Mouse (Mus musculus) embryo, embryonic 9.5 days (tissue): ENCODE measurements around the gene Akap5.

ENCODE experiments used
- DNase-seq: peaks from one replicate; pipeline ENCODE4 v3.0.0-alpha.2; 2017; ENCODE audit errors: extremely low spot score

Gene Akap5

DNA sequence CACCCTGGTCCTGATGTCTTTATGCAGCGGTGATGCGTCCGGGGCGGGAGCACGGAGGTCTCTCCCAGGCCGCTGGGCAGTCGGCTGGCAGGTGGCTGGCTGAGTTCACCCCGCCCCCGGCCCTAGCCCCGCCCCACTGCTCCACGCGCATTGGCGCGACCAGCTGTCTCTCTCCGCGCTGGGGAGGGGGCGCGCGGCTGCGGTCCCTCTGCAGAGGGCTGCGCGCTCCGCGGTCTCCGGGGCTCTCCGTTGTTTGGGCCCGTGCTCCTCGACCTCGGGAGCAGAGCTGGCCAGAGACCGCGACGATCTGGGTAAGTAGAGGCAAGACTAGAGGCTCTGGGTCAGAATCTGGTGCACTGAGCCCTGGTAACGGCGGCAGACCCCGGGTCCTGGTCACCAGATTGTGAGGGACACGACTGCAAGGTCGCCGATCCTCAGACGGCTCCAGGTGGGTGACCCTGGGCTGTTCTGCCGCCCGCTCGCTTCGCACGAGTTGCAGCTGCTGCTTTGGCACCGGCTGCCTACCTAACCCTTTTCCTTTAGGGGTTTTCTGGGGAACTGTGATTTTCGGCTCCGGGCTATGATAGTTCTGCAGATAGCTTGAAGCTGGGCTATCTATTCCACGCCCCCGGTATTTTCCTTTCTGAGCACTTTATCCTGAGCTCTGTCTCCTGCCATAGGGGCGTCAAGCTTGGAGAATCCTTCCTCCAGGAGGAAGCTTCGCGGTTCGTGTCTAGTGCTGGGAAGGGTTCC is at the start of gene Akap5:
Gene Akap5 (plus strand): TSS at position 213 of the 753 bp plus-strand sequence.
- peak; percentile 90 for DNase-seq

DNA sequence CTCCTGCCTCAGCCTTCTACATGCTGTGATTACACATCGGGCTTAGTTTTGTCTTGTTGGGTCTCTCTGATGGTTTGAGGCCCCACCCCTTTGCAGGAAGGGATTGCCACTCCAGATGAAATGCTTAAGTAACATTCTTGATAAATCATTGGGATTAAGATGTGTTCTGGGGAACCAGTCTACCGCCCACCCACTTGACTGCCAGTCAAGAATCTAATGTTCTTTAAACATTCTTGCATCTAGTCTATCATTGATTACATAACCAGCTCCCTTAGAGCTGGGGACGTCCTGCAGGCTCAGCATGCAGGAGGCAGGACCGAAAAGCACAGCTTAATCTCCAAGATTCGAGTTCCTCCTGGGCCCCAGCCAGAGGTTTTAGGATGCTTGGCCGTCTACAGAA is 46.5 kb upstream of the Akap5 start:
- DNase-seq, result no peak

DNA sequence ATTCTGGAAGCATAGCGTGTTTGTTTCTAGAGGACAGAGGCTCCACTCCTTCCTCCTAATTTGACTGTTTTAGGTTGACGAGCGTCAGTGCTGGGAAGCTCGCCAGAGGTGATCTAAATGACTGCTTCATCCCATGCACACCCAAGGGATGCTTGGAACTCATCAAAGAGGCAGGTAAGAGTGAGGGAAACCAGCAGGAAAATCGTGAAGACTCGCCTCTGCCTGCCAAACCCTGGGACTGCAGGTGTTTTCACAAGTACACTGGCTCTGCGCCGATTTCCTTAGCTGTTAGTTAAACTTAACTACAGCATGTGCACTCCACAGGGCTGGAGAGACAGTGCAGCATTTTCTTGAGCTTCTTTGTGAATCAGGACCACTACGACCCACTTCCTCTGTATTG is 44.1 kb upstream of the Akap5 start:
- DNase-seq, result no peak

DNA sequence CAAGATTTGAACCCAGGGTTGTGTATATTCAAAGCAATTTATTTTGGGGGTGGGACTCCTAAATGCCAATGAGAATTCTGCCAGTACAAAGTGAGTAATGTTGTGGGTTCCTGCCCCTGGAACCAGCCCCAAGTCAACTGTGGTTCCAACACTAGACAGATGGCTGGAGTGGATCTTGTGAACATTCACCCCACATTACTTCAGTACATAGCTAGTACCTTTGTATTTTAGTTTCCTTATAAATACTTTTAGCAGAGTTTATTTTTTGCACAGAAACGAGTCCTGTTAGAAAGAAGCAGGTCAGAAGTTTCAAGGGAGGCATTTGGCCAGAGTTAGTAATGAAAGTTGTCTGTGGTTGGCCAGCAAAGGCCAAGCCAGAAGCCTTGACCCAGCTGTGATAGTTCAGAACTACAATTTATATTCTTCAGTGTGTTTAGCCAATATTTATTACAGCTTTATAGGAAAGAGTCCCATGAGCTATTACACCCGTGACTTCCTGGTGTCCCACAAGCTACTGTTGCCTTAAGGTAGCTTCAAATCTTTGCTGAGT is 43.5 kb upstream of the Akap5 start:
- DNase-seq, result no peak

DNA sequence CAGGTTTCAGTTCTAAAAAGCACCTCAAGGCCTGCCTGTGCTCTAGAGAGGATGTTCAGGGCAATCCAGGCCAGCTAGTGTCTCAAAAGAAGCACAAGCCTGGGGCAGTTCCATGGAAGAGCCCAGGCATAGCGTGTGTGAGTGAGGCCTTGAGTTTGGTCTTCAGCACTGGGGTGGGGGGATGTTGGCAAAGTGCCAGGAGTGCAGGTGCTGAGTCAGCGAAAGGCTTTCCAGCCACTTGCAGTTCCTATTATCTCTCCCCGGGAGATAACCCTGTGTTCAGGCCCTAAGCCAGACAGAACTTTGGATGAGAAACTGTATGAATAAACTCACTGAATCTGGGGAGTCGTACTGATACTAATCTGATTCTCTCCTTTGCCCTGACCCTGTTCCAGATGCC is 42.6 kb upstream of the Akap5 start:
- no peak for DNase-seq

DNA sequence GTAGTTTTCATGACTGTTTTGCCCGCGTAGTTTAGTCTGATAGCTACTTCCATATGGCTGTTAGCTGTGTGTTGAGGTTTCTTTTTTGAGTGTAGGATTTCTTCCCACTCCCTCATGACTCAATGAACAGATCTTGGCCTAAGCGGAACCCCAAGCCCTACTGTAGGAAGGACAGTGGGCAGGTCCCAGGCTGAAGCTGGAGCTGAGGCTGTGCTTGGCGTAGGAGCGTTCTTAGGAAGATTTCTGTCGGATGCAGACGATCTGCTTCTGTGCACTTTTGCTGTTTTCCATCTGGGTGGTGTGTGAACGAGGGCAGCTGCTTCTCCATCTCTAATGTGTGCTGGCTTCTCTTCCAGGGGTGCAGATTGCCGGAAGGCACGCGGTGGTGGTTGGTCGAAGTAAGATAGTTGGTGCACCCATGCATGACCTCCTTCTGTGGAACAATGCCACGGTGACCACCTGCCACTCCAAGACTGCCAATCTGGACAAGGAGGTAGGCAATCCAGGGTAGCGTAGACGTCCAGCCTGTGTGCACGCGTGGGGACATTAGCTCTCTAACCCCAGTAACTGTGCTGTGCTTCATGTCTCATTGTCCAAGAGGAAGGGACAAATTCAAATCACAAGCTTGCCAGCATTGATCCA is 42.0 kb upstream of the Akap5 start:
- no peak for DNase-seq

DNA sequence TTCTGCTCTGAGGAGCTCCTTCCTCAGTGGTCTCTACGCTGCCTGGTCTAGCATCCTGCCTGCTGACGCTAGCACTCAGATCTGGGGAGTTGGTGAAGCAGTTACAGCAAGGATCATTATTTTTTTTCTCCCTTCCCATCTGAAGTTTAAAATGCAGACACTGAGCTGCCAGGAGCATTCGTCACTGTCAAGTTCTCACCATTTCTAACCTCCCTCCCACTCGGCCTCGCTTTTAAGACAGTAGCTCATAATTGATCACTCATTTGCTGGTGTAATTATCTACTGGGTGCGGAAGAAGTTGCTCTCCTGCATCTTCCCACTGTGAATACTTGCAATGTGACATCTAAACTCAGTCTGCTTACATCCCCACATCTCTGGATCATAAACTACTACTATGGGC is 39.3 kb upstream of the Akap5 start:
- no peak for DNase-seq

DNA sequence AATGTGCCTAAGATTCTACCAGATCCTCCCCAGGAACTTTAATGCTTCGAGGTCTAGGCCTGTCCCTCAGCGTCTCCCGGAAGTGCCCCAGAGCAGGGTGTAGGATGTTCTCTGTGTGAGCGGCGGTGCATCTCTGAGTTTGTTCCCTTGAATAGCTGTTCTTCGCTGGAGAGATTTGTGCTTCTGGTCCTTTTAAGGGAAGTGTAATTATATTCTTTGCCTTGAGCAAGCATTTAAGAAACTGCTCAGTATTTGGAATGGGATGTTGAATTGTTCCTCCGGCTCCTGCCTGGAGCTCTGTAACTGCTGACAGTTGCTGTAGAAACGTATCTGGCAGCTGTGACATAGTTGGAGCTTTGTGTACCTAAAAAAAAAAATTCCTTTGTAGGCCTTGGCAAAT is 36.7 kb upstream of the Akap5 start:
- no peak for DNase-seq

DNA sequence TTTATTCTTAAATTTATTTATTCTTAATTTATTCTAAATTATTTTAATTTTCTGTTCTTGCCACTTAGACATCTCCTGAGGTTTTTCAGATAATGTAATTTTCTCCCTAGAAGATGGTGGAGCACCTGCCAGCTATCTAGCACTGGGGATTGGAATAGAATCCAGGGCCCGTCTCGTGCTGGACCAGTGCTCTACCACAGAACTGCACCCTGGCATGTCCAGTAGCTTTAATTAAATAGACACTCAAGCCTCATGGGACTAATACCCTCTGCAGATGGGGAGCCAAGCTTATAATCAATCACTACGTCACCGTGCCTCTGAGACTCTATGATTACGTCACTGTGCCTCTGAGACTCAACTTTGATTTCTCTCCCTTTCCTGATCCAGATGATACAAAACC is 36.2 kb upstream of the Akap5 start:
- DNase-seq, result no peak

DNA sequence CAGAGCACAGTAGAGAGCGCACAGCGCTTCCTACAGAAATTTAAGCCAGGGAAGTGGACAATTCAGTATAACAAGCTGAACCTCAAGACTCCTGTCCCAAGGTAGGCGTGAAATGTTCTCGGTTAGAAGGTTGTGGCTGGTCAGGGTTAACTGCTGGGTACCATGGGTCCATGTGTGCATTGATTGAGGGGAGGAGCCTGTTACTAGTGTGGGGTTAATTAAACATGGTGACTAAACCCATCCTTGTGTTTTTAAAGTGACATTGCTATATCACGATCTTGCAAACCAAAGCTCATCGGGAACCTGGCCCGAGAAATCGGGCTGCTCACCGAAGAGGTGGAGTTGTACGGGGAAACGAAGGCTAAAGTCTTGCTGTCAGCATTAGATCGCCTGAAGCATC is 35.3 kb upstream of the Akap5 start:
- no peak for DNase-seq

DNA sequence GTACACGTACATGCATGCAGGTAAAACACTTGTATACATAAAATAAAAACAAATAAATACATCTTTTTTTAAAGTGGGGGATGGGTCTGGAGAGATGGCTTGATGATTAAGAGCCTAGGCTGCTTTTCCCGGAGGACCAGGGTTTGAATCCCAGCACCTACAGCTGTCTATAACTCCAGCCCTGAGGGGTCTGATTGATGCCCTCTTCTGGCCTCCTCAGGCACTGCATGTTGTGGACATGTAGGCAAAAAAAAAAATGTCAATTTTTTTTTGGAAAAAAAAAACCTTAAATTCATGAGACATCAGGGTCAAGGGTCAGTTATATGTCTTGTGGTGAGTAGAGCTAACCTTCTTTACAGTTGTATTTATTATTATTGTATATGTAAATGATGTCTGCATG is 34.4 kb upstream of the Akap5 start:
- DNase-seq, result no peak

DNA sequence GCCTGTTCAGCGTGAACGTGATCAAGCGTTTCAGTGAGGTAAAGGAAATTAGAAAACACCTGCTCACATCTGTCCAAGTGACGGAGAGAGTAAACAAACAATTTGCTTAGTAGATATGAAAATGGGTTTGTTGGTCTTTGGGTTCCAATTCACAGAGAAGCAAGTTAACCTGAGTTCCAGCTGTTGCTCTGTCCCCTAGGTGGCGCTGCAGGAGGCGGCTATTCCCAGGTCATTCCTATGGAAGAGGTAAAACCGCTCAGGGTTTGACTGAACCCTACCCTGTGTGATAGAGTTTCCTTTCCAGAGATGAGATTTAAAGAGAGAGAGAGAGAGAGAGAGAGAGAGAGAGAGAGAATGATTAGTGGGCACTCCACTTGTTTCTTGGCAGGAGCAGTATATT is 31.5 kb upstream of the Akap5 start:
- peak; percentile 48 for DNase-seq

DNA sequence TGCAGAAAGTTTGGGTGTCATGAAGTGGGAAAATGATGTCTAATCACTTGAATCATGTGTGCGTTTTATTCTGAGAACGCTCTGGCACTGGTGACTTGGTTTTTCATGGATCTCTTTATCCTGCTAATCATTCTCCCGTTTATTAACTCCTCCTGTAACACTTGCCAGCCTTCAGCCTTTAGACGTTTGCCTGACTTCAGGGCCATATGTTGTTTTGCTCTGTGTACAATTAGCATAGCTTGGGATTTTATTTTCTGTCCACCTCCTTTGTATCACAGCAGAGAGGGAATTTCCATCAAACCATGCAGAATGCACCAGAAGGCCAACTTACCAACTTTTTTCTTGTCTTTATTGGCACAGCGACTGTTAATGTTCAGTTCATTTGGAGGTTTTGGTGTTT is 26.9 kb upstream of the Akap5 start:
- no peak for DNase-seq

DNA sequence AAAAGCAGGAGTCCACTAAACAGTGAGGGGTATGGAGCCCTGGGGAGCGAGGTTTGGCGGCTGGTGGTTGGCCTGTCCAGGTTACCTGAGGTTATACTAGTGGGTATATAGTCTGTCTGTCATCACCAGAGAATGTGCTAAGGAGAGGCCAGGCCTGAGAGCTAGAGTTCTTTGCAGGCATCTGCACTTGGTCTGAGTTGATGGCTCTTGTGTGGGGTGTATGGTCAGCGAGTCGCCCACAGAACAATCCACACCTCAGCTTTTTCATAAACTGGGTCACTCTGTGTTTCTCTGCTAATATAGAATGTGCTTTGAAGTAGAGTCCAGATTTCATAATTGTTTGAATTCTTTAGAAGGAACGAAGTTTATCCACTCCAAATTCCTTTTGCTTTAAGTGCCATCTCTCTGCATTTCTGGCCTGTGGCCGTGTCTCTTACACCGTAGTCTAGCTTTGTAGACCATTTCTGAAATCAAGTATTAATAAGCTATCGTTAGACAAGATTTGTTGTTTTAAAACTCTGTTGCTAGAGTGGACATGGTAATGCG is 25.3 kb upstream of the Akap5 start:
- DNase-seq, result no peak

DNA sequence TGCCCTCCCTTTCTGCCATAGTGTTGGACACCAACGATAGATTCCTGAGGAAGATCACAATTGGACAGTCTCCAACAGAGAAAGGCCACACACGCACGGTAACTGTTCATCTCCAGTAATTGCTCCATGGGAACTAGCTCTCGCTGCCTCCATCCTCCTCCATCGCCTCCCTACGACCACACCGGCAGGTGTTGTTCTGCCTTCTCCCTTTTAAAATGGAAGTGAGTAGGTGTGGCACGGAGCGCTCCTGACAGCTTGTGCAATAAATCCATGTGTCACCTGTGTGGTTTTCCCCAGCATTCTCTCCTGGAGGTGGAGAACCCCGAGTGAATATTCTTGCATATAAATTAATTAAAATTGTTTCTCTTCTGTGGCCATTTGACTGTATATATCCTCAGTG is 24.3 kb upstream of the Akap5 start:
- DNase-seq, result no peak

DNA sequence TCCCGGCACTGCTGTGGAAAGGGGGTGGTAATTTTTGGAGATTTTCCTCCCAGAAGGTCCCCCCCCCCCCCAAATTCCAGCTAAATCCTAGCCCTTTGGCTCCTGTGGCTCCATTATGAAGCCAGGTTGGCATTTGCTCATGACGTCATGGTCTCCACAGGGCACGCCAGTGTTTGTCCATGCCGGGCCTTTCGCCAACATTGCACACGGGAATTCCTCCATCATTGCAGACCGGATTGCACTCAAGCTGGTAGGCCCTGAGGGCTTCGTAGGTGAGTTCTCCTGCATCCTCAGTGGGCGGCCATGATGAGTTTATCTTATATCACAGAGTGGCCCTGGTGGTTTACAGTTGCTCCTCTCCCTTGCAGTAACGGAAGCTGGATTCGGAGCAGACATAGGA is 21.2 kb upstream of the Akap5 start:
- DNase-seq, result no peak

DNA sequence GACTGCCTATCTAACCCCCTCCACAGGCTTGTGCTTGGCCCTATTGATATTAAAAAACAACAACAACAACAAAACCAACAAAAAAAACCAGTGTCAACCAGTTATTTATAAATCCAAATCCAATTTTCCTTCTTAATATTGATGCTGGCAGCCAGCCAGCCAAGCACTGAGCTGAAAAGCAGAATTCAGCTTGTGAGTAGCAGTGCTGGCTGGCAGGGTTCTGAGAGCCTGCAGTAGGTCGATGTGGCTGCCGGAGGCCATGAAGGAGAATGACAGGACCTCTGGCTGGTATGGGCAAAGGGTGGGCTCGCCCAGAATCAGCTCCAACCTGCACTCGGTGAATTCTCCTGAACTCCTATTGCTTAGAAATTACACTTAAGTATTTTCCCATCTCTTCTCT is 20.5 kb upstream of the Akap5 start:
- DNase-seq, result no peak

DNA sequence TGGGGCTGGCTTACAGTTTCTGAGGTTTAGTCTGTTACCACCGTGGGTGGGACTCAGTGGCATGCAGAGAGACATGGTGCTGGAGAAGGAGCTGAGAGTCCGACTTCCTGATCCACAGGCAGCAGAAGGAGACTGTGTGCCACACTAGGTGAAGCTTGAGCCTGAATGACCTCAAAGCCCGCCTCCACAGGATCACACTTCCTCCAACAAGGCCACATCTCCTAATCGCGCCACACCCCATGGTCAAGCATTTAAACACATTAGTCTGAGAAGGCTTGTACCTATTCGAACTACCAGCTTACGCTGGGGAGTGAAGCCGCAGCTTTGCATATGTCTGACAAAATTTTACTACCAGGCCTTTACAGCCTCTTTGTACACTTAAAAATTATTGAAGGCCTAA is 19.6 kb upstream of the Akap5 start:
- DNase-seq, result no peak

DNA sequence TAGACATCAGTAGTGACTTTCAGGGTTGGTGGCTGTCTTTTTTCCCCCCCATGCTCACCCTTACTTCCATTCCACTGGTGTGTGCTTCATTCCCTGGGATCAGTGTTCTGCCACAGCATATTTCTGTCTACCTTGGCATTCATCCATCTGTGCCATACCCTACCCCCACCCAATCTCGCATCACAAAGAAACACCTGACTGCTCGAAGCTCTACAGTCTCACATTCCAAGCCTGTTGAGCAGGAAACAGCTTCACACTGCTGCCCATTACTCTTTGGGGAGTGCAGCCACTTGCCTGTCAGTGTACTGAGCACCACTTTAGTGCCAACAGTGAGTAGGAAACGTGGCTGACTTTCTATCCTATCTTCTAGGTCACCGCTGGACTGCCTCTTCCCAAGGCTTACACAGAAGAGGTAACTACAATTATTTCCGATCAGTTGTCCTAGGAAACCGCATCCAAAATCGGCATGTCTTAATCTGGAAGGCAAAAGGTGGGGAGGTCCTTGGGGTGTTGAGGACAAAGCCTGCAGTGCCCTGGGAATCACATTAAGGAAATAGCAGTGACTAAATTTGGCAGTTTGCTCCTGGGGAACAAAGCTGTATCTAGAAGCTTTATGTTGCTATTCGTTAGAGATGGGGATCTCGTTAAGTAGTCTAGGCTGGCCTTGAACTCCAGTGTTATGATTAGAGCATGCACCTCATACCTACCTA is 17.7 kb upstream of the Akap5 start:
- DNase-seq, result no peak

DNA sequence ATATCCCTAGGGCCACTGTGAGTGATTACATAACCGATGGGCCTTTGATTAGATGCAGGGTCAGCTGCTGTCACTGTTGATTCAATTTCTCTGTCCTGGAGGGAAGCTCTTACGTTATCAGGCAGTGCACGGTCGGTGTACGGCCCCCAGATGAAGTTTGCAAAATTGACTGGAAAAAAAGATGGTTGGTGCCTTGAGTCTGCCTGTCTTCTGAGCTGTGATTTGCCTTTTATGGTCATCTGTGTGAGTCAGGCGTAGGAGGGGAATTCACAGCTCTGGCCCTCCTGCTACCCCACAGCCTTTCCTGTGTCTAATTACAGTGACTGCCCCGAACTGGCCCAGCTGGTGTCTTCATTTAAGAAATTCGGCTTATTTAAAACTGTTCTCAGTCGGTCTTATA is 16.7 kb upstream of the Akap5 start:
- DNase-seq, result no peak

DNA sequence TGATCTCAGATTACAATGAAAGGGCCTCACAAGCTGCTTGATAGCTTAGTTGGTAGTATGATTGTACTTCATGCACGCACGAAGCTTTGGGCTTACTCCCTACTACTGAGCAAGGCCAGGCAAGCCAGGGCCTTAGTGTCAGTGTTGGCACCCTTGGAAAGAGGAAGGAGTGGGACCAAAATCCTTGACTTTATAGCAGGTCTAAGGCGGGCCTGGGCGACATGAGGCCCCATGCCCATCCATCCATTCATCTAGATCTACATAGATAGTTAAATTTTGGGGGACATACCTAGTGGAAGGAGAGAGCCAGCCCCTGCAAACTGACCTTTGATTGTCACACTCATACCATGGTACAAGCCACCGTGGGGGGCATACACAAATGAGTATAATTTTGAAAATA is 16.3 kb upstream of the Akap5 start:
- no peak for DNase-seq

DNA sequence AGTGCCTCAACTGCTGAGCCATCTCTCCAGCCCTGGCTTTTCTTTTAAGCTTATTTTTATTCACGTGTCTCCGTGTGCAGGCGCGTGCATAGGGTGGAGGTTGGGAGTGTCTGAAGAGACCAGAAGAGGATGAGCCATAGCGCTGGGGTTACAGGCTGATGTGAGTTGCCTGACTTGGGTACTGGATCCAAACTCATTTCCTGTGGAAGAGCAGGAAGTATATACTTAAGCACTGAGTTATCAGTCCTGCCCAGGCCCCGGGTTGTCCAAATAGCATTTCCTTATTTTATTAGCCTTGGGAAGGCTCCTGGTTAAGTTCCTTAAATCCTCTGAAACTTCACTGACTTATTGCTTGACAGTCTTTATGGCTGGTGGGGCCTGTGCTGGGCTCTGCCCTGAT is 14.7 kb upstream of the Akap5 start:
- DNase-seq, result no peak

DNA sequence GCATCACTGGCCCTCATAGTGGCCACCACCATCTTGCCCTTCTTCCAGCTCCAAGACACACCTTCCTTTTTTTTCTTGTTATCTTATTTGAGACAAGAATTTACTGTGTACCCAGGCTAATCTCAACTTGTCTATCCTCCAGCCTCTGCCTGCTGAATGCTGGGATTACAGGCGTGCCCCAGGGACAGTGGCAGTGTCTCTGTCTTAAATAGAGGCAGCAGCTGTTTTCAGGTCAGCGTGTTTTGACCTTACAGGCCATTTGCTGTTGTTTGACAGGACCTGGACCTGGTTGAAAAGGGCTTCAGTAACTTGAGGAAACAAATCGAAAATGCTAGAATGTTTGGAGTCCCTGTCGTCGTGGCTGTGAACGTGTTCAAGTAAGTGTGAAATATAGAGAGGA is 14.1 kb upstream of the Akap5 start:
- DNase-seq, result no peak
